Mouse (Mus musculus): ENCODE measurements around the gene Dcp1b. TPM values are rescaled to one million over a fixed set of nuclear protein-coding genes. Genes with fewer than 3 reads are reported as not detected.

Gene Dcp1b
- polyA plus RNA-seq, 1 experiment from 2014 or later, result 11.2 TPM

- no peak for DNase-seq (ENCODE audit: extremely low spot score, low spot score)
- H3K4me1 ChIP-seq, result peaks cover 6% of the 10 kb centered on the region
- H3K4me3 ChIP-seq, result no peak overlapping the region
- H3K27ac ChIP-seq, result no peak overlapping the region
- no peaks in the 10 kb centered on the region for H3K27me3 ChIP-seq (ENCODE audit: poor library complexity, severe bottlenecking)
- no peaks in the 10 kb centered on the region for H3K36me3 ChIP-seq (replicated peaks)
- 55% methylated on average over 2 of the region's 2 CpGs for WGBS
- H3K9me3 ChIP-seq, result peaks cover 5% of the 10 kb centered on the region; the same call in 1 of the 2 replicates
Measured at GRCm38 (mm10) chr6:119246082-119246481, 71.0 kb downstream of the Dcp1b start.

GRCm38 (mm10) chr6:119248578-119248977, 73.5 kb downstream of the Dcp1b start:
- no peak overlapping the region for H3K4me3 ChIP-seq
- 95% methylated on average over 3 of the region's 3 CpGs for WGBS
- H3K27ac ChIP-seq, result no peak overlapping the region
- H3K4me1 ChIP-seq, result no peaks in the 10 kb centered on the region
- no peak for DNase-seq (ENCODE audit: extremely low spot score, low spot score)
- peaks cover 5% of the 10 kb centered on the region; the same call in 1 of the 2 replicates for H3K9me3 ChIP-seq
- H3K27me3 ChIP-seq (ENCODE audit: poor library complexity, severe bottlenecking), result no peaks in the 10 kb centered on the region
- no peaks in the 10 kb centered on the region for H3K36me3 ChIP-seq (replicated peaks)

GRCm38 (mm10) chr6:119249726-119250125, 74.7 kb downstream of the Dcp1b start:
- 93% methylated on average over 10 of the region's 10 CpGs for WGBS
- no peak overlapping the region for H3K4me3 ChIP-seq
- H3K4me1 ChIP-seq, result no peaks in the 10 kb centered on the region
- peaks cover 5% of the 10 kb centered on the region; the same call in 1 of the 2 replicates for H3K9me3 ChIP-seq
- no peak for DNase-seq (ENCODE audit: extremely low spot score, low spot score)
- H3K36me3 ChIP-seq (replicated peaks), result no peaks in the 10 kb centered on the region
- H3K27ac ChIP-seq, result no peak overlapping the region
- no peaks in the 10 kb centered on the region for H3K27me3 ChIP-seq (ENCODE audit: poor library complexity, severe bottlenecking)

- Histone ChIP-seq H3K4me3 (no peak overlapping the region), H3K9me3 (no peaks in the 10 kb centered on the region), H3K27me3 (ENCODE audit: poor library complexity, severe bottlenecking) (no peaks in the 10 kb centered on the region), H3K27ac (no peak overlapping the region), H3K4me1 (no peaks in the 10 kb centered on the region), H3K36me3 (replicated peaks) (no peaks in the 10 kb centered on the region)
- 86% methylated on average over 4 of the region's 4 CpGs for WGBS
- DNase-seq (ENCODE audit: extremely low spot score, low spot score), result no peak
Measured at GRCm38 (mm10) chr6:119251704-119252103, 76.7 kb downstream of the Dcp1b start.

Other genes starting within 250 kb of the Dcp1b start
- gene Cacna1c, start 21.2 kb downstream of the Dcp1b start, polyA plus RNA-seq (2016; fragmentation: Nextera tagmentation; extraction: Ambion mirVana), result 1.8 and 2.0 TPM in 2 replicates
- not detected in 2 replicates for gene Cacna2d4, start 61.3 kb downstream of the Dcp1b start, polyA plus RNA-seq (2016; fragmentation: Nextera tagmentation; extraction: Ambion mirVana)
- gene Lrtm2, start 155.5 kb downstream of the Dcp1b start, polyA plus RNA-seq (2016; fragmentation: Nextera tagmentation; extraction: Ambion mirVana), result 0.16 and 0.19 TPM in 2 replicates
- 37.1 and 38.8 TPM in 2 replicates for gene Adipor2, start 242.5 kb downstream of the Dcp1b start, polyA plus RNA-seq (2016; fragmentation: Nextera tagmentation; extraction: Ambion mirVana)

Data from forebrain, embryonic 10.5 days (tissue).